Mouse (Mus musculus) testis, postnatal 10 days (tissue): ENCODE results near the gene Bcs1l.

Source experiments
- DNase-seq: peaks from one replicate; pipeline ENCODE4 v3.0.0; 2021; ENCODE audit warnings: low spot score

Gene Bcs1l

DNA sequence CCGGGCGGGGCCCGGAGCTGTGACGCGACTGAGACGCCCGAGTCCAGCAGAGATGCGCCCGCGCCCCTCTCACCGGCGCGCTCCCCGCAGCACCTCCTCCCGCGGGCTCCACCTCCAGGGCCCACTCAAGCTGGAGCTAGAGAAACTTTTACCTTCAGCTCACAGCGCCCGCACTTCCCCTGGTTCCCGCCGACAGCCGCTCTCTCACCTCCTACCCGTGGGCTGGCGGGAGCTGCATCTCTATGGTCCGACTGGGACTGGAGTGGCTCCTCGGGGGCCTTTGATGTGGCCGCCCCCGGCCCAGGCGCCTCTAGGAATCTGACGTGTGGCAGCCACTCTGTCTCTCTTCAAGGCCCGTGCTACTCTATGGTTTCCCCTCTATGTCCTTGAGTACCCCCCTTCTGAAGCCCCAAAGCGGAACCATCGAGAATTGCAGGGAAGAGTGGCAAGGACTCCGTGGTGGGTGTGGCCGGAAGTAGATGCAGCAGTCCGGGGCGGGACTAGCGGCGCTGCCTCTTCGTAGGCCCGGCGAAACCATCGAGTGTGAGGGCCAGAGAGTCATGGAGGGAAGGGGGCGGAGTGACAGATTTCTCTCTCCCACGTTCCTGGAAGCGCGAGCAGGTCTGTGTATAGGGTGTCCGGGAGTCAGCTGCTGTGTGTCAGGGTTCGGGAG is at the start of gene Bcs1l, which contains the start of gene Zfp142:
Bcs1l (plus strand) TSS at position 517 of the 673 bp plus-strand sequence.
Zfp142 (minus strand) TSS at position 474 of the 673 bp plus-strand sequence.
- peak; percentile 98 for DNase-seq

DNA sequence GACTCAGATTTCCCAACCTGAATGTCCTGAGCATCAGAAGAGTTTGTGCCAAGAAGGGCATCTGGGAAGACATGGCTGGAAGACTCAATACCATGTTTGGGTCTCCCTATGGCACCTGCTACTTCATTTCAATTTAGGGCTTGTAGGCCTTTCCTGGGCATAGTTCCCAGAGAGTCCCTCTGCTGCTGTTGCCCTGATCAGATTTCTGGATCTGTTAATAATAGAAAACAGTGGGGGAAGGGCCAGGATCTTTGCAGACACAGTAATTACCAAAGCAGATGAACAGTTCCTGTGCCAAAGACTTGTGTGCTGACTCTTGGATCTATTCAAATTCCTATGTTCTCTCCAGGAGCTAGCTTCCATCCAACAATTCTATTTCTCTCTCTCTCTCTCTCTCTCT is 49.4 kb upstream of the Bcs1l start:
- no peak for DNase-seq

DNA sequence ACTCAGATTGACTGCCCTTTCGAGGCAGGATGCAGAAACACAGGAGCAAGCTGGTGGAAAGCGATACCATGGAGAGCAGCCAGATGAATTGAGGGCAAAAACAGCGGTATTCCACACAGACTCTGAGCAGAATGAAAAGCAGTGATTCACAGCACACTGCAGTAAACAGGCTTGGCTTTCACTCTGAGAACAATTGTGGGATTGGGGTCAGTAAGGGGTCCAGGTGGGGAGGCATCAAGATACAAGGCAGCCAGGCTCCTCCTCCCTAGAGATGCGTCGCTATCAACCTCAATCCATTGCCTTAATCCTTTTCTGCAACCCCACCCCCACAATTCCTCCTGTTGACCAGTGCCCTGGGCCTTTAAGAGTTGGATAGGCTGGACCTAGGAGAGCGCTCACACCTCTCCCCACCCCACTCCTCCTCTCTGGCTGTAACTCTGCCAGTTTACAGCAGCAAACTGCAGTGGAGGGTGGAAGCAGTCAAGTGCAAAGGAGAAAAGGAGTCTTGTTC is 45.6 kb upstream of the Bcs1l start, which contains the start of gene Plcd4:
Plcd4 (plus strand) TSS at position 438 of the 511 bp plus-strand sequence.
- no peak for DNase-seq

DNA sequence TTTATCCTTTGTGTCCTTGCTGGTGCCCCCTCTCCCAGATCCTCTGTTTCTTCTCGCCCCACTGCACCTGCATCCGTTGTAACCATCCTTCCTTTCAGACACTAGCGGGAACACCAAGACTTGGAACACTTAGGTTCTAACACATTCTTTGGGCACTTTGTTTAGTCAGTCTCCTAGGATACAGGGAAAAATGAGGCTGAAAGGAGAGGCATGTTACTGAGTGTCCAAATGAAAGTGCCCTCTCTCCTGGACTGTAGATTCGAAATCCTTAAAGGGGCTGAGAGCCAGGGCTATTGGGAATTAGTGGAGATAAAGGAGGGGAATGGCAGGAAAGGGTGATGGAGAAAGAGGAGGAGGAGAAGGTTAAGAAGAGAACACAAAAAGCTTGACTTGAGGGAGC is 43.9 kb upstream of the Bcs1l start, which contains the start of gene Usp37:
Usp37 (minus strand) TSS at position 101 of the 400 bp plus-strand sequence.
- DNase-seq, result no peak

DNA sequence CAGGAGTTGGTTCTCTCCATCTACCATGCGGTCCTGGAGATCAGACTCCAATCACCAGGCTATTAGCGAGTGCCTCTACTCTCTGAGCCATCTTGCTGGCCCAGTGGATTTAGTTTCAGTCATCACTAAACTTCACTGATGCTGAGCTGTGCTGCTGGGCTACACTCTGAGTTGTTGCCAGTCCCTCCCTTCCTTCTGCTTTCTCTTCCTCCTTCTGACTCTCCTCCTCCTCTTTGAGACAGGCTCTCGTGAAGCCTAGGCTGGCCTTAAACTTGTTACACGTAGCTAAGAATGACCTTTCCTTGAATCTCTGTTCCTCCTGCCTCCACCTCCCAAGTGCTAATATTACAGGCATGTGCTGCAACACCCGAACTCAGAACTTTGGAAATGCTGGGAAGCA is 29.0 kb upstream of the Bcs1l start:
- no peak for DNase-seq

DNA sequence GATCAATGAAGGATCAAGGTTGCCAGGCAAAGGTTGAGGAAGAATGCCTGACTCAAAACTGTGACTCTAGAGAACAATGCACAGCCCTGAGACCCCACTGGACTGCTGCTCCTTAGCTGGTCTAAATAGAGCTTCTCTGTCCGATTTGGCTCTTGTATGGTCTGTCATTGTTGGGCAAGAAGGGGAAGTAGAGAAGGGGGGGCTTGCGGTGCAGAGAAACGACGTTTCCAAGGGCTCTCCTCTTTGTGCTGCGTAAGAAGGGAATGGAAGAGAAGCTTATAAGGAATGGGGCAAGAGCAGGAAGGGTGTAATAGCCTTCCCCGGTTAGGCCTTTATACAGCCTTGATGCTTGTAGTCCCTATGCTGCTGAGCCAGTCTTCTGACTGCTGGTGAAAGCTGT is 22.3 kb upstream of the Bcs1l start:
- no peak for DNase-seq

DNA sequence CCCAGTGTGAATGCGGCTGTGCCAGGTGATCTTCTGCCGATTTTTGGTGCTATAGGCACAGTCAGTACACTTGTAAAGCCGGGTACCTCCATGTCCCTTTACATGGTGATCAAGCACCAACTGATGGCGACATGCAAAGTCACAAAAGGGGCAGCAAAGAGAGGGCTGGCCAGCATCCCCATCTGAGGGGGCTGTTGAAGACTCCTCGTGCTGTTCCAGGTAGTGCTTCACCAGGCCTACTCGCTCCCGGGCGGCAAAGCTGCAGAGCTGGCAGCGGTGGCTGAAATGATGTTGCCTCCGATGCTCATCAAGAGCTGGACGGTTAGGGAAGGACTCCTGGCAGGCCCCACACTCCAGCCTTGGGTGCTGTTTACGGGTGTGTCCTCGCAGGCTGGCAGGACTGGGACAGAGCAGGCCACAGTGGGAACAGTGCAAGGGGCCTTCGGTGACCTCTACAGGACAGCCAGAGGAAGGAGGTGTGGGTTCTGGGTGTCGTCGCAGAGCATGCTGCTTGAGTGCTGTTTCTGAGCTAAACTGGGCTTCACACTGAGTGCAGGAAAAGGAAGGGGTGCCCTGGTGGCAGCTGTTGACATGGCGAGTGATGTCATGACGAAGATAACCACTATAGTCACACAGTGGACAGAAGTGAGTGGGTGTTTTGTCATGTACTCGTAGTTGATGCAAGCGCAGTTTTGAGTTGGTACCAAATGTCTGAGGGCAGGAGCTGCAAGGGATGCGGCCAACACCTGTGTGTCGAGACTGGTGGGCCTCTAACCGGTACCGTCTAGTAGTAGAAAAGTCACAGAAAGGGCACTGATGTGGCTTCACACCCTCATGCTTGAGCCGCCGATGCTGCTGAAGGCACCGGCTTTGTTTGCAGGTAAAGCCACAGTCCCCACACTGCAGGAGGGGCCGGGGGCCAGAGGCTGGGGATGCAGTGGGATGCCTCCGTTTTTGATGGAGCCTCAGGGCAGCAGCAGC is 18.1 kb upstream of the Bcs1l start:
- DNase-seq, result no peak

DNA sequence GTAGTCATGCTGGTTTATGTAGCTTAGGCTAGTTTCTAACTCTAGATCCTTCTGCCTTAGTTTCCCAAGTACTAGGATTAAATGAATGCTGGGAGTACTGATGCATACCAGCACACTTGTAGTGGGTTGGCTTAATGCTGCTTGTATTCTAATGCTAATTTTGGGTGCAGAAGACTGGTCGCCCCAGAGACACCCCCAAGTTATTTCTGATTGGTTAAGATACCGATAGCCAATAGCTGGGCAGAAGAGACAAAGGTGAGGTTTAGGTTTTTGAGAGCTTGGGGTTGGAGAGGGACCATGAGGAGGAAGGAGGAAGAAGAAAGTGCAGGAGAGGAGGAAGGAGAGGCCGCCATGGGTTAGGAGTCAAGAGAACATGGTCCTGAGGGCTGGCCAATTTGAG is 5.5 kb upstream of the Bcs1l start:
- DNase-seq, result no peak

DNA sequence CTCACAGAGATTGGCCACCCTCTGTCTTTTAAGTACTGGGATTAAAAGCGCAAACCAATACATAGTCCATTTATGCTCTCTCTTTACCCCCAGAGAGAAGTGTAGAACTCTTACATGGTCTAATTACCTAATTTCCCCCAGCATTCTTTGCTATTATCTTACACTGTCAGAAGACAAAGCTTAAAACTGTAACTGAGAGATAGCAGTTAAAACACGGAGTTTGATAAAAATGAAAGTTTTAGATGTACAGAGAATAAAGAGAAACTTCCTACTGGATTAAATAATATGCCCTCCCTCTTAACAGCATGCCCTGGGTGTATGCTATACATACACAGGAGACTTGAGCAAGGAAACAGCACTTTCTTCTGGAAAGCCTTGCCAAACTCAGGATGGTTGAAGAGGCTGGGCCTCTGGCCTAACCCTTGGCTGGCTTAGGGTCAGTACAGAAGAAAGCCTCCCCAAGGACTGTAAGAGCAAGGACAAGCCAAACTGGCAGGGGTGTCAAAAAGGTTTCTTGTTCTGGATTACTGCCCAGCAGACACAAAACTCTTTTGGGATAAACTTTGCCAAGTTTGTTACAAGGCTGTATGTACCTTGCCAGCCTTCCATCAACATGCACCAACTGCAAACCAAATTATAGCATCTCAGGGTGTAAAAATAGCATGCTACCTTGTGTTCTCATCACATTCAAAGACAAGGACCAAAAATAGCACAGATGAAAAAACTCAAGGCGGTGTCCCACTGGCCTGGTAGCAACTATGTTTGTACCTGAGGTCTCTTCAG is 3.3 kb upstream of the Bcs1l start:
- DNase-seq, result no peak

DNA sequence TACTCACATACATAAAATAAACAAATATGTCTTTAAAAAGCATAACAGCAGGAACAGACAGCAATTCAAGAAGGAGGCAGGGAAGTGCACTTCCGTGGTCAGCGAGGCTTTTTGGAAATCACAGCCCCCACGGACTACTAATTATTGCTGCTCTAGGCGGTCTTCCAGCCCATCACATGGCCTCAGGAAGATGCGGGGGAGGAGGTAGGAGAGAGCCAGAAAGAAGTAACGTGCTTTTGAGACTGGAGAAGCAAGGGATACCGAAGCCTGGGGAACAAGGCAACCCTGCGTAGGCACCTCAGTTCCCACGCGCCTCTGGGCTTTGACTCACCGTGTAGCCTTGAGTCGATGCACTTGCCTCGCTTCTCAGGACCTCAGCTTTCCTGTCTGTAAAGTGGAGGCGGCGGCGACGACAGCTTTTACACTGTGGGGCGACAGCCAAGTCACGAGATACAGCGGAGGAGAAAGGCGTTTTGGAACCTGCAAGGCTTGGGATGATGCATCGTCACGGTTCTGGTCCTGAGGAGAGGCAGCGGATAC is 786 bp upstream of the Bcs1l start:
- peak; percentile 69 for DNase-seq

DNA sequence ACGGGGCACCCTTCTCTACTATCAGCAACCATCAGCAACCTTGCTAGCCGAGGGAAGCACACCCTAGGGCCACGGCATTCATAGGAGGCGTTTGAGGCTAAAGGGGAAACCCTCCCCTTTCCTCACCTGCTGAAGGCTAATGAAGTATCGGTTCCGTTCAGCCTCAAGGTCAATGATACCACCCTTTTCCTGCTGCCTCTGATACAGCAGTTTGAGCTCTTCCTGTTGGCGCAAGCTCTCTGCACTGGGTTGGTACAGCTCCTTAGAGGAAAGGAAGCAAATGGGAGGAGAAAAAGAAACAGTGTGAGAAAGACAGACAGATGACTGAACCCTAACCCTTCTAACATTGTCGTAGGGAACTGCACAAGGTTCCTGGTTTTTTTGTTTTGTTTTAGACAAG is 6.3 kb downstream of the Bcs1l start:
- no peak for DNase-seq

DNA sequence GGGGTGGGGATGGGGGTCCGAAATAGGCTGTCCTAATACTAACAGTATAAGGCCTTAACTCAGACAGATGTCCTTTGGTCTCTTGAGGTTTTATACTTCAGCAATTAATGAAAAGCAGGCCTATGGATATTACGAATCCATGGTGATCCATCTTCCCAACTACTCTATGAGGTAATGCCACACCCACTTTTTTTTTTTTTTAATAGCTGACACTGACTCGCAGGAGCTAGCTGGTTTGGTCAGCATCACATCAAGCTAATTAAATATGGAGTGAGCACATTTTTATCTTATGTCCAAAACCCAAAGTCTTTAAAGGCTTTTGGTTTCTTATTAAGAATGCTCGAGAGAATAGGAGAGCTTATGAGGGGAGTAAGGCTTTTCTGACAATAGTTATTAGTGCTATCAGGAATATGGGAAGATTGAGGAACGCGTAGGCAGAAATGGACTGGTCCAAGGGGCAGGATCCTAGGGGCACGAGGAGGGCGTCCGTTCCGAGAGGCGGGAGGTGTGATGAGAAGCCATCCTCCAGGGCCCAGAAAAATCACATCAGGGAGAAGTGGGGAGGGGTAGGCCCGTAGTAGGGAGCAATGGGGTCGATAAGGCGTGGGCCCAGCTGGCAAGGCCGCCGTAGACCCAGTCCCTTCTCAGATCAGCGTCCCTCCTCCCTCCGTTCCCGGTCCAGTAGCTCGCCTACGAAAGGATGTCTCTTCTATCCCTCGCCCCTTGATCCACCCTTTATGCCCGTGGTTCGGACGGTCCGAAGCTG is 12.6 kb downstream of the Bcs1l start:
- no peak for DNase-seq

DNA sequence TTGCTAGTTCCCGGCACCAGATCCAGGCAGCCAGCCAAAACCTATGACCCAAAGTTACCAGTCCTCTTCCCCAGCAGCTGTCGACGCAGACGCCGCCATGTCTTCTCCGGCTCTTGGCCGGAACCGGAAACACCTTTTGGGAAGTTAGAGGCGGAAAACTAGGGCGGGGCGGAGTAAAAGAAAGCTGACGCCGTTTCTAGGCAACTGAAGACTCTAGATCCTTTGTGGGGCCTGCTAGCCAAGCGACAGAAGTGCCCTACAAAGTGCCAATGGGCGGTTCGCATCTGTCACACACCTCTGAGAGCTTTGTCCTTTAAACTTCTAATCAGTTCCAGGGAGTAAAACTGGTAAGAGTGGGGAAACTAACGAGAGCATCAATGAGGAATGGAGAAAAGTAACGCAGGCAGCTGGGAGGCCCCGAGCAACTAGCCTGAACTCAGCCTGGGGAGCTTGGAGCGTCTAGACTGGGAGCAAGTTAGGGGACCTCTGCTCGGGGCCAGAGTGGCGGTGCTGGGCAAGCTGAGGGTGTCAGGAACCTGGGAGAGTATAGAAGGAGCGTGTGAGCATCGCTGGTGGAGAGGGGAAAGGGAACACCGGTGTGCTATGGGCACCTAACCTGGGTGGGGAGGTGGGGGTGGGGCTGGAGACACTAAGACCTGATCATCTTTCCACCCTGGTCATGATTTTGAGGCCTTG is 13.3 kb downstream of the Bcs1l start, which contains the start of the genes Rnf25 and Stk36:
Rnf25 (minus strand) TSS at position 131 of the 696 bp plus-strand sequence.
Stk36 (plus strand) TSS at position 179 of the 696 bp plus-strand sequence.
- DNase-seq, result peak; percentile 86

DNA sequence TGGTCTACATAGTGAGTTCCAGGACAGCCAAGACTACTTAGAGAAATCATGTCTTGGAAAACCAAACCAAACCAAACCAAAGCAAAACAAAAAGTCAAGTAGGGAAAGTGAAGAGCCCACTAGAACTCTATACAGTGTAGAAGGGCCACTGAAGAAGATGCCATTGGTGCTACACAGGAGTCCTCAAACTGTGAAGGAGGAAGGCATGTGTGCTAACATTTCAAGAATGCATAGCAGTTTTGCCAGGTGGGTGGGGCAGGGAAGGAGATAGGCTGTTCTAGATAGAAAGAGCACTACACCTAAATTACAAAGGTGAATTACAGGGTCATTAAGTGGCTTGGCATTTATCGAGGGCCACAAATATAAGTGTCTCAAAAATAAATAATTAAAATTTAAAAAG is 36.1 kb downstream of the Bcs1l start:
- DNase-seq, result no peak

DNA sequence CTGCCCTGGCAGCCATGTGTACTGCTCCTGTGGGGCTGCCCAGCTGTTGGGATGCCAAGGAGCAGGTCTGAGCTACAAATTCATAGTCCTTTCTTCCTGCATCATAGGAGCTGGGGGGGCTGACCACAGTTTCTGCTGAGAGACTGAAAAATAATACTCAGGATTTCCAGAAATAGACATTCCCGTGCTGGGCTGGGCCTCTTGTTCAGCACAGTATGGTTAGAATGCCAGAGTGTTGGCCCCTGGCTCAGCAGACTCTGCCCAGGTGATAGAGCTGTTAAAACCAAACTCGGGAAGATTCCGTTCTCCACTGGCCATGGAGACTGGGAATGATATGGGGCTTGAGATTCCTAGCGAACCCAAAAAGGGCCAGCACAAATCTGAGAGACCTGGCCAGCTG is 38.0 kb downstream of the Bcs1l start:
- no peak for DNase-seq

DNA sequence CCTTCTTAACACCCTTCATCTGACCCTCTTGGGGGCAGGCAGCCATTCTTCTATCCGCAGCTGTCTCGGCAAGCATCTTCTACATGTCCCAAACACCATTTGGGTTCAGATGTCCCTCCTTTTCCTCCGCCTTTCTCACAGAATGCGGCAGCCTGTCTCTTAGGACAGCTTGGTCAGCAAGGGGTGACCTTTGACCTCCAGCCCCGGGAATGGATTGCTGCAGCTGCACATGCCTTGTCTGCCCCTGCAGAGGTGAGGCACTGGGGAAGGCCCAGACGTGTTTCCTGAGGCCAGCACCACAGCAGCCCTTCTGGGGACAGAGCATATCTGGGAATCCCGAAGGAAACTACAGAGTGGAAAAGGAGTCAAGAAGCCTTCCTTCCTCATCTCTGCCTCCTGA is 39.9 kb downstream of the Bcs1l start:
- no peak for DNase-seq

DNA sequence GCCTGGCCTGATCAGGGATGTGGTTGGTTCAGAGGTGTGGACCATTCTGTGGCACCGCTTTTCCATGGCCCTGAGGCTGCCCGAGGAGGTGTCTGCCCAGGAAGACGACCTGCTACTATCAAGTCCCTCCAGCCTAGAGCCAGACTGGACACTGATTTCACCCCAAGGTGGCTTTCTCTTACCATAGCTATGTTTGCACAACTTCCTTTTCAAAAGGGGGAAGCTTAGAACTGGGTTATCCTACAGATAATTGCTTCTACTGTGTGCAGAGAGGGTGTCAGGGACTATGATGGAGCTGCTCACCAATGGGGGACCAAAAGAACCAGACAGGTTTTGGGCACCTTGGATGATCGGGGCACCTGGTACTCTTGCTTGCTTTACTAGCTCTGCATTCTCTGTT is 44.6 kb downstream of the Bcs1l start:
- DNase-seq, result no peak
